Mouse (Mus musculus): ENCODE measurements around the gene Obsl1. TPM values are rescaled to one million over a fixed set of nuclear protein-coding genes. Genes with fewer than 3 reads are reported as not detected.
A peak's percentile ranks its signal among the peaks of the same experiment; 100 is the strongest.

Obsl1 gene
- polyA plus RNA-seq, 1 experiment from 2014 or later, result 62.3 TPM

DNA sequence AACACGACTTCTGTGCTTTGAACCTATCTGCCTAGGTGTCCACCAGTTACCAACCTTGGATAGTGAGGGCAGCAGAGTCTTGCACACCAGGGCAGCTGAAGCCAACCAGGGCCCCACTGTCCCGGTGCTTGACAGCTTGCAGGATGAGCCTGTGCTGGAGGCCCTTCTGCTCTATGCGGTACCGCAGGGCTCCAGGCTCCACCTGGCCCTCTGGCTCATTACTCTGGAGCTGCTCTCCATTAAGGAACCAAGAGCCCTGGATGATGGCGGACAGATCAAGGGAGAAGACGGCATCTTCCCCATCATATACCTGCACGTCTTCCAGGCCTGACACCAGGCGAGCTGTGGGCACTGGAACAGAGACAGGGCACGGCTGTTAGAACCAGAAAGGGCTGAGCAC, 4.3 kb downstream of the Obsl1 start:
- H3K4me2 ChIP-seq, result no peak overlapping the region
- no peak for ATAC-seq (ENCODE audit: insufficient number of reproducible peaks, insufficient read depth, low FRiP score, low TSS enrichment, low read depth)
- H3K27me3 ChIP-seq, result no peaks in the 10 kb centered on the region
- peaks cover 26% of the 10 kb centered on the region for H3K4me1 ChIP-seq
- no peaks in the 10 kb centered on the region for H3K9me3 ChIP-seq
- no peak overlapping the region for H3K9ac ChIP-seq
- H3K4me3 ChIP-seq, result no peak overlapping the region
- no peak overlapping the region for H3K27ac ChIP-seq
- 95% methylated on average over 9 of the region's 9 CpGs for WGBS
- peaks cover 69% of the 10 kb centered on the region for H3K36me3 ChIP-seq

DNA sequence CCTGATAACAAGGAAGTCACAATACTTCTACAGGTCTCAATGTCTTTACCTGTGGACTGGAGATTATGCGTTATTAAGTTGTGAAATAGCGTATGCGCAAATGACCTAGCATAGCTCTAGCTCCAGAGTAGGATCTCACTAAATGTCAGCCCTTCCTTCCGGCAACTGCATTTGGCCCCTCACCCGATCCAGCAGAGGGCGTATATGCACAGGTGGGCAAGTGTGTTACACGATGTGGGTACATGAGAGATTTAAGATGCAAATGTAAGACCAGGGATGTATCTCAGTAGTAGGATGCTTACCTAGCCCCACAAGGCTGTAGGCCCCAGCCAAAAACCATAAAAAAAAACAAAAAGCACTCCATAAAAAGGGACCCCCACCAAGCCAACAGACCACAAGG, 6.8 kb downstream of the Obsl1 start:
- no peak for ATAC-seq (ENCODE audit: insufficient number of reproducible peaks, insufficient read depth, low FRiP score, low TSS enrichment, low read depth)
- Histone ChIP-seq H3K9ac (no peak overlapping the region), H3K9me3 (no peaks in the 10 kb centered on the region), H3K4me2 (no peak overlapping the region), H3K27ac (no peak overlapping the region), H3K4me1 (peaks cover 25% of the 10 kb centered on the region), H3K36me3 (peaks cover 83% of the 10 kb centered on the region), H3K4me3 (no peak overlapping the region), H3K27me3 (no peaks in the 10 kb centered on the region)
- WGBS, result 84% methylated on average over 7 of the region's 7 CpGs

GRCm38 (mm10) chr1:75498897-75499296, 7.4 kb downstream of the Obsl1 start:
- ATAC-seq (ENCODE audit: insufficient number of reproducible peaks, insufficient read depth, low FRiP score, low TSS enrichment, low read depth), result no peak
- Histone ChIP-seq H3K4me2 (no peak overlapping the region), H3K4me1 (peaks cover 19% of the 10 kb centered on the region), H3K9ac (no peak overlapping the region), H3K27ac (no peak overlapping the region), H3K4me3 (no peak overlapping the region), H3K9me3 (no peaks in the 10 kb centered on the region), H3K36me3 (peaks cover 83% of the 10 kb centered on the region), H3K27me3 (no peaks in the 10 kb centered on the region)
- WGBS, result 88% methylated on average over 4 of the region's 4 CpGs

- ATAC-seq (ENCODE audit: insufficient number of reproducible peaks, insufficient read depth, low FRiP score, low TSS enrichment, low read depth), result no peak
- H3K27me3 ChIP-seq, result peaks cover 8% of the 10 kb centered on the region; the same call in 1 of the 2 replicates
- H3K36me3 ChIP-seq, result peaks cover 74% of the 10 kb centered on the region
- peaks cover 12% of the 10 kb centered on the region; the same call in 1 of the 2 replicates for H3K4me1 ChIP-seq
- no peak overlapping the region for H3K4me3 ChIP-seq
- H3K4me2 ChIP-seq, result no peak overlapping the region
- peak overlapping the region; percentile 60 for H3K27ac ChIP-seq
- no peak overlapping the region for H3K9ac ChIP-seq
- no peaks in the 10 kb centered on the region for H3K9me3 ChIP-seq
- whole genome bisulfite sequencing, result 48% methylated on average over 12 of the region's 12 CpGs
Observed at GRCm38 (mm10) chr1:75494878-75495548, 11.2 kb downstream of the Obsl1 start.

GRCm38 (mm10) chr1:75492579-75493170, 13.6 kb downstream of the Obsl1 start:
- Histone ChIP-seq H3K9me3 (no peaks in the 10 kb centered on the region), H3K4me2 (no peak overlapping the region), H3K9ac (no peak overlapping the region), H3K36me3 (peaks cover 65% of the 10 kb centered on the region), H3K4me1 (peaks cover 22% of the 10 kb centered on the region; the same call in 1 of the 2 replicates), H3K27me3 (peaks cover 27% of the 10 kb centered on the region), H3K27ac (no peak overlapping the region), H3K4me3 (no peak overlapping the region)
- 47% methylated on average over 24 of the region's 24 CpGs for WGBS
- ATAC-seq (ENCODE audit: insufficient number of reproducible peaks, insufficient read depth, low FRiP score, low TSS enrichment, low read depth), result no peak

- no peaks in the 10 kb centered on the region for H3K9me3 ChIP-seq
- 86% methylated on average over 34 of the region's 34 CpGs for WGBS
- no peak overlapping the region for H3K27ac ChIP-seq
- H3K4me3 ChIP-seq, result no peak overlapping the region
- no peak for ATAC-seq (ENCODE audit: insufficient number of reproducible peaks, insufficient read depth, low FRiP score, low TSS enrichment, low read depth)
- H3K27me3 ChIP-seq, result peaks cover 44% of the 10 kb centered on the region
- peaks cover 33% of the 10 kb centered on the region for H3K4me1 ChIP-seq
- no peak overlapping the region for H3K9ac ChIP-seq
- H3K4me2 ChIP-seq, result no peak overlapping the region
- H3K36me3 ChIP-seq, result peaks cover 48% of the 10 kb centered on the region
Observed at GRCm38 (mm10) chr1:75490785-75491551, 15.3 kb downstream of the Obsl1 start.

GRCm38 (mm10) chr1:75487405-75488161, 18.7 kb downstream of the Obsl1 start:
- Histone ChIP-seq H3K9me3 (no peaks in the 10 kb centered on the region), H3K27ac (no peak overlapping the region), H3K4me2 (peak overlapping the region; percentile 82), H3K36me3 (peaks cover 40% of the 10 kb centered on the region), H3K27me3 (peaks cover 73% of the 10 kb centered on the region), H3K4me3 (peak overlapping the region; percentile 56), H3K4me1 (peaks cover 21% of the 10 kb centered on the region), H3K9ac (peak overlapping the region; percentile 65)
- WGBS, result 0% methylated on average over 62 of the region's 62 CpGs
- peak; percentile 68 for ATAC-seq (ENCODE audit: insufficient number of reproducible peaks, insufficient read depth, low FRiP score, low TSS enrichment, low read depth)

DNA sequence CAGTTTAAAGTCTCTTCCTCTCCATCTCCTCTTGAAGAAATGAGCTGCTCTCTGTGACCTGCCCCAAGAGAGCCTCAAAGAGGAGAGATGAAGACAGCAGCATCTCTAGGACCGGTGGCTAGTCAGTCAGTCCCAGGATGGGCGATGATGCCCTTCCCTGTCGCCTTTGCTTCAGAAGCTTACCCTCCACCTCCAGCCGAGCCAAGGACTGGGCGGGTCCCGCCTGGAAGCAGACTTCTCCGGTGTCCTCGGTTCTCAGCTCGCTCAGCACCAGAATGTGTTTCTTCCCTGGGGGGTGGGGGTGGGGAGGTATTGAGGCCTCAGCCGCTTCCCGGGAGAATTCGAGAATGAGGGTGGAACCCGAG, 19.2 kb downstream of the Obsl1 start:
- Histone ChIP-seq H3K9me3 (no peaks in the 10 kb centered on the region), H3K36me3 (peaks cover 34% of the 10 kb centered on the region), H3K4me1 (peaks cover 21% of the 10 kb centered on the region), H3K4me2 (peak overlapping the region; percentile 82), H3K4me3 (peak overlapping the region; percentile 56), H3K9ac (peak overlapping the region; percentile 65), H3K27ac (no peak overlapping the region), H3K27me3 (peaks cover 76% of the 10 kb centered on the region)
- under 1% methylated on average over 13 of the region's 13 CpGs for WGBS
- ATAC-seq (ENCODE audit: insufficient number of reproducible peaks, insufficient read depth, low FRiP score, low TSS enrichment, low read depth), result no peak

DNA sequence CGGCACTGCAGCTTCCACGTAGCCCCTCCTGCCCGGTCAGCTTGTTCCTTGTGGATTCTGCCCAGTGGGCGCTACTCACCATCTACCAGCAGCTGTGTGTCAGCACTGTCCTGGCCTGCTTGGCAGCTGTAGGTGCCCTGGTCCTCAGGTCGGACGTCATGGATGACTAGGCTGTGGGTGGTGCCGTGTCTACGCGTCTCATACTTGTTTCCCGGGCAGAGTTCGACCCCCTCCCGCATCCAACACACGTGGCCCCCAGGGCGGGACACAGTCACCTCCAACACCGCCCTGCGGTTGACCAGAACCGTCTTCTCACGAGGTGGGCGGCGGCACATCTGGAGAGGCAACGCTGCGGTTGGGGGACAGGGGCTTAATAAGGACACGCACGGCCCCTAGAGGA, 19.7 kb downstream of the Obsl1 start:
- H3K4me2 ChIP-seq, result peak overlapping the region; percentile 82
- no peaks in the 10 kb centered on the region for H3K9me3 ChIP-seq
- peaks cover 21% of the 10 kb centered on the region for H3K4me1 ChIP-seq
- peaks cover 79% of the 10 kb centered on the region for H3K27me3 ChIP-seq
- ATAC-seq (ENCODE audit: insufficient number of reproducible peaks, insufficient read depth, low FRiP score, low TSS enrichment, low read depth), result no peak
- H3K36me3 ChIP-seq, result peaks cover 30% of the 10 kb centered on the region
- H3K27ac ChIP-seq, result no peak overlapping the region
- WGBS, result 4% methylated on average over 24 of the region's 24 CpGs
- peak overlapping the region; percentile 65; the same call in 1 of the 2 replicates for H3K9ac ChIP-seq
- peak overlapping the region; percentile 56 for H3K4me3 ChIP-seq

GRCm38 (mm10) chr1:75480735-75481134, 25.5 kb downstream of the Obsl1 start:
- H3K9me3 ChIP-seq, result no peaks in the 10 kb centered on the region
- no peak overlapping the region for H3K4me3 ChIP-seq
- ATAC-seq (ENCODE audit: insufficient number of reproducible peaks, insufficient read depth, low FRiP score, low TSS enrichment, low read depth), result no peak
- peaks cover 59% of the 10 kb centered on the region for H3K27me3 ChIP-seq
- no peak overlapping the region for H3K9ac ChIP-seq
- no peak overlapping the region for H3K4me2 ChIP-seq
- no peak overlapping the region for H3K27ac ChIP-seq
- H3K4me1 ChIP-seq, result peaks cover 25% of the 10 kb centered on the region
- WGBS, result 84% methylated on average over 7 of the region's 7 CpGs
- H3K36me3 ChIP-seq, result peaks cover 11% of the 10 kb centered on the region

DNA sequence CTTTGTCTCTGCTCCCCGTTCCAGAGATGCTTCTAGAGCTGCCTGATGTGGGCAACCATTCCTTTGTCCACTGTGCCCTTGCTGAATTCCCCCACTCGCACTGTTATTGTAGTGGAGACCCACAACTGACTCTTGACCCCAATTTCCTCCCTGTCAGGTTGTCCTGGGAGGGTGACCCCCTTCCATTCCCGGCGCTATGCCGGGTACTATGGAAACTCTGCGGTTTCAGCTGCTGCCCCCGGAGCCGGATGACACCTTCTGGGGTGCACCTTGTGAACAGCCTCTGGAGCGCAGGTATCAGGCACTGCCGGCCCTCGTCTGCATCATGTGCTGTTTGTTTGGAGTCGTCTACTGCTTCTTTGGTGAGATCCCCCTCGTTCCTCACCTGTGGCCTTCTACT, 26.2 kb downstream of the Obsl1 start:
- WGBS, result 18% methylated on average over 13 of the region's 13 CpGs
- Histone ChIP-seq H3K4me2 (peak overlapping the region; percentile 86), H3K9me3 (no peaks in the 10 kb centered on the region), H3K9ac (0 out of 2 replicates have a peak overlapping the region, but pooled peaks have one; percentile 82), H3K4me1 (peaks cover 25% of the 10 kb centered on the region), H3K36me3 (peaks cover 18% of the 10 kb centered on the region), H3K4me3 (peak overlapping the region; percentile 85), H3K27ac (no peak overlapping the region), H3K27me3 (peaks cover 52% of the 10 kb centered on the region)
- no peak for ATAC-seq (ENCODE audit: insufficient number of reproducible peaks, insufficient read depth, low FRiP score, low TSS enrichment, low read depth)
